Mouse (Mus musculus): ENCODE data around the gene Gm20547. TPM values are rescaled to one million over a fixed set of nuclear protein-coding genes. Genes with fewer than 3 reads are reported as not detected.

Gene Gm20547
- total and polyA plus RNA-seq, 3 experiments = 0.03 TPM; not detected in 2

DNA sequence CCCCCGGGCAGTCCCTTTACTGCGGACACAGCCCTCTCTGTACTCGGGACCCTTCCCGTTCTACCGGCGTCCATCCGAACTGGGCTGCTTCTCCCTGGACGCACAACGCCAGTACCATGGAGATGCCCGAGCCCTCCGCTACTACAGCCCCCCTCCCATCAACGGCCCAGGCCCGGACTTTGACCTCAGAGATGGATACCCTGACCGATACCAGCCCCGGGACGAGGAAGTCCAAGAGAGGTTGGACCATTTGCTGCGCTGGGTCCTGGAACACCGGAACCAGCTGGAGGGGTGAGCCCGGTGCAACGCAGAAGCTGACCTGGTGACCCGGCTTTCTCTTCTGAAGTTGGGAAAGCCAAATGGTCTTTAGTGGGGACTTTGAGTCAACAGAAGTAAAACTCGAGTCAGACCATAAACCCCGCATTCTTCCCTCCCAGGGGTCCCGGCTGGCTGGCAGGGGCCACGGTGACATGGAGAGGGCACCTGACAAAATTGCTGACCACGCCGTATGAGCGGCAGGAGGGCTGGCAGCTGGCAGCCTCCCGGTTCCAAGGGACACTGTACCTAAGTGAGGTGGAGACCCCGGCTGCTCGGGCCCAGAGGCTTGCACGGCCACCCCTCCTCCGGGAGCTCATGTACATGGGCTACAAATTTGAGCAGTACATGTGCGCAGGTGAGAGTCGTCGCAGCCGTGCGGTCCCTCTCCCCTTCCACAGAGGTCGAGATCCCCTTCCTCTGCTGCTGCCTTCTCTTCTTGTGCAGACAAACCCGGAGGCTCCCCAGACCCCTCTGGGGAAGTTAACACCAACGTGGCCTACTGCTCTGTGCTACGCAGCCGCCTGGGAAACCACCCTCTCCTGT is 44.1 kb downstream of the Gm20547 start:
- TF ChIP-seq MAX (IDR thresholded peaks at IDR 0.05; ENCODE audit: low read length) (no peak), GABPA (IDR thresholded peaks at IDR 0.05; ENCODE audit: low read depth, low read length) (no peak), MYB (IDR thresholded peaks at IDR 0.05; ENCODE audit: low read depth, low read length) (no peak), JUND (IDR thresholded peaks at IDR 0.05; ENCODE audit: low read depth, low read length) (no peak), ELF1 (IDR thresholded peaks at IDR 0.05; ENCODE audit: low read depth, low read length) (no peak), NELFE (IDR thresholded peaks at IDR 0.05; ENCODE audit: low read depth, low read length) (no peak), EP300 (IDR thresholded peaks at IDR 0.05; ENCODE audit: low read depth in 1 of 2, low read length in 2 of 2) (no peak), UBTF (IDR thresholded peaks at IDR 0.05; ENCODE audit: borderline replicate concordance, insufficient read depth, low read depth, low read length) (no peak), CHD2 (IDR thresholded peaks at IDR 0.05; ENCODE audit: low read length) (no peak), POLR2AphosphoS2 (IDR thresholded peaks at IDR 0.05; ENCODE audit: low read length) (no peak), MXI1 (IDR thresholded peaks at IDR 0.05; ENCODE audit: low read depth, low read length) (no peak), TBP (IDR thresholded peaks at IDR 0.05; ENCODE audit: low read depth, low read length) (no peak), POLR2A (IDR thresholded peaks at IDR 0.05; ENCODE audit: control insufficient read depth in 1 of 2, insufficient read depth in 1 of 2, low read depth in 1 of 2, low read length in 2 of 2, poor library complexity in 1 of 2) (no peak), ZC3H11A (IDR thresholded peaks at IDR 0.05; ENCODE audit: low read depth, low read length) (no peak), ZMIZ1 (IDR thresholded peaks at IDR 0.05; ENCODE audit: low read depth, low read length) (no peak), MAZ (IDR thresholded peaks at IDR 0.05; ENCODE audit: low read depth, low read length) (no peak), E2F4 (IDR thresholded peaks at IDR 0.05; ENCODE audit: borderline replicate concordance, low read depth, low read length) (no peak), MAFK (IDR thresholded peaks at IDR 0.05; ENCODE audit: borderline replicate concordance, low read depth, low read length) (no peak), TAL1 (IDR thresholded peaks at IDR 0.05; ENCODE audit: low read length) (no peak), CHD1 (IDR thresholded peaks at IDR 0.05; ENCODE audit: low read depth, low read length) (no peak)
- DNase-seq (ENCODE audit: low read depth, low spot score) = no peak
- Histone ChIP-seq H3K4me1 (ENCODE audit: control insufficient read depth in 1 of 2, insufficient read depth in 2 of 2, low read length in 2 of 2) (peaks cover 0 to 8% of the 10 kb centered on the region in 2 experiments; a peak in 2 of 4 replicates), H3K79me2 (ENCODE audit: control insufficient read depth, insufficient read depth, low read length, poor library complexity) (peaks cover 7% of the 10 kb centered on the region), H3K9me3 (replicated peaks; ENCODE audit: insufficient read depth, low read length) (no peaks in the 10 kb centered on the region), H3K9ac (ENCODE audit: control insufficient read depth, low read depth, low read length, poor library complexity, severe bottlenecking) (peak overlapping the region; percentile 87), H3K27me3 (ENCODE audit: control insufficient read depth in 1 of 2, insufficient read depth in 2 of 2, low read length in 2 of 2) (no peaks in the 10 kb centered on the region), H3K36me3 (ENCODE audit: control insufficient read depth in 1 of 2, insufficient read depth in 2 of 2, low read length in 2 of 2) (no peaks in the 10 kb centered on the region; a peak in 2 of 4 replicates), H3K4me3 (ENCODE audit: control insufficient read depth in 1 of 2, insufficient read depth in 1 of 2, low read depth in 2 of 2, low read length in 2 of 2) (peak overlapping the region; percentile 91 to 96), H3K27ac (ENCODE audit: control insufficient read depth, low read depth, low read length) (peak overlapping the region; percentile 23; the same call in 1 of the 2 replicates)

DNA sequence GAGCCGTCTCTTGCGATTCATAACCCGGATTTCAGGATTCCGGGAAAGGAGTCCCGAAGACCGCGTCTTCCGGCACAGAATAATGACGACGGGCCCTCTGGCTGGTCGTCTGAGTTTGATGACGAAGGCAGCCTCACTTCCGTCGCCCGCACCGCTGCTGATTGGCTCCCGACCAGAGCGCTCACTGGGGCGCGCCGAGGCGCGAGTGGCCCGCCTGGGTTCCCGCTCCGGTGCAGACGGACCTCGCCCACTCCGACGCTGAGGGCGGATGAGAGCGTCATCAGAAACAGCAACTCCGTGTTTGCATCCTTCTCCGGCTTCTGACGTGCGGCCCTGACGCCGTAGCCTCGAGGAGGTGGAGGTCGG is 45.0 kb downstream of the Gm20547 start, which contains the start of the genes Stk19 and Dxo:
Stk19 (minus strand) TSS at position 90 of the 366 bp plus-strand sequence.
Dxo (plus strand) TSS at position 164 of the 366 bp plus-strand sequence.
- Histone ChIP-seq H3K4me3 (ENCODE audit: control insufficient read depth in 1 of 2, insufficient read depth in 1 of 2, low read depth in 2 of 2, low read length in 2 of 2) (peak within 1 kb of the TSS; percentile 91 to 96), H3K27me3 (ENCODE audit: control insufficient read depth in 1 of 2, insufficient read depth in 2 of 2, low read length in 2 of 2) (no peaks in the 10 kb centered on the region), H3K9ac (ENCODE audit: control insufficient read depth, low read depth, low read length, poor library complexity, severe bottlenecking) (peak within 1 kb of the TSS; percentile 87), H3K4me1 (ENCODE audit: control insufficient read depth in 1 of 2, insufficient read depth in 2 of 2, low read length in 2 of 2) (peaks cover 0 to 8% of the 10 kb centered on the region in 2 experiments; a peak in 2 of 4 replicates), H3K9me3 (replicated peaks; ENCODE audit: insufficient read depth, low read length) (no peaks in the 10 kb centered on the region), H3K79me2 (ENCODE audit: control insufficient read depth, insufficient read depth, low read length, poor library complexity) (peaks cover 7% of the 10 kb centered on the region), H3K27ac (ENCODE audit: control insufficient read depth, low read depth, low read length) (peak within 1 kb of the TSS; percentile 51), H3K36me3 (ENCODE audit: control insufficient read depth in 1 of 2, insufficient read depth in 2 of 2, low read length in 2 of 2) (no peaks in the 10 kb centered on the region; a peak in 2 of 4 replicates)
- DNase-seq (ENCODE audit: low read depth, low spot score) = peak; percentile 97
- TF ChIP-seq TCF12 (IDR thresholded peaks at IDR 0.05; ENCODE audit: low read depth, low read length) (peak; percentile 47), GATA1 (IDR thresholded peaks at IDR 0.05; ENCODE audit: low read depth, low read length) (no peak), CHD2 (IDR thresholded peaks at IDR 0.05; ENCODE audit: low read length) (no peak), POLR2AphosphoS2 (IDR thresholded peaks at IDR 0.05; ENCODE audit: low read length) (peak; percentile 87), MXI1 (IDR thresholded peaks at IDR 0.05; ENCODE audit: low read depth, low read length) (peak; percentile 90), HCFC1 (IDR thresholded peaks at IDR 0.05; ENCODE audit: low read depth, low read length) (peak; percentile 97), ELF1 (IDR thresholded peaks at IDR 0.05; ENCODE audit: low read depth, low read length) (peak; percentile 99), RAD21 (IDR thresholded peaks at IDR 0.05; ENCODE audit: low read depth, low read length) (no peak), BHLHE40 (IDR thresholded peaks at IDR 0.05; ENCODE audit: borderline replicate concordance, low read depth, low read length) (no peak), E2F4 (IDR thresholded peaks at IDR 0.05; ENCODE audit: borderline replicate concordance, low read depth, low read length) (peak; percentile 89; the same call in 1 of the 2 replicates), MYC (IDR thresholded peaks at IDR 0.05; ENCODE audit: low read depth, low read length) (peak; percentile 57; the same call in 1 of the 2 replicates), JUND (IDR thresholded peaks at IDR 0.05; ENCODE audit: low read depth, low read length) (no peak), POLR2A (IDR thresholded peaks at IDR 0.05; ENCODE audit: control insufficient read depth in 1 of 2, insufficient read depth in 1 of 2, low read depth in 1 of 2, low read length in 2 of 2, poor library complexity in 1 of 2) (peak; percentile 87), CHD1 (IDR thresholded peaks at IDR 0.05; ENCODE audit: low read depth, low read length) (no peak), ZC3H11A (IDR thresholded peaks at IDR 0.05; ENCODE audit: low read depth, low read length) (peak; percentile 34; the same call in 1 of the 2 replicates), MYB (IDR thresholded peaks at IDR 0.05; ENCODE audit: low read depth, low read length) (no peak), USF1 (IDR thresholded peaks at IDR 0.05; ENCODE audit: low read depth, low read length) (0 out of 2 replicates have a peak, but pooled peaks have one; percentile 9), EP300 (IDR thresholded peaks at IDR 0.05; ENCODE audit: low read depth in 1 of 2, low read length in 2 of 2) (no peak), UBTF (IDR thresholded peaks at IDR 0.05; ENCODE audit: borderline replicate concordance, insufficient read depth, low read depth, low read length) (no peak), POLR2AphosphoS5 (IDR thresholded peaks at IDR 0.05; ENCODE audit: borderline replicate concordance, low read depth, low read length) (no peak)

Measured in MEL (cell line).